Mouse (Mus musculus): ENCODE data around the gene H2-T3.
"Not testable (repeated sequence)": the region's sequence is repeated elsewhere in the genome, so short reads cannot be mapped to it uniquely, and the experiment has no call there.

GRCm38 (mm10) chr17:36146937-36147336 is 43.1 kb downstream of the H2-T3 start:
- TF ChIP-seq CTCF (IDR thresholded peaks at IDR 0.05; ENCODE audit: insufficient read depth, low read length); POLR2A (IDR thresholded peaks at IDR 0.05; ENCODE audit: borderline replicate concordance, extremely low read depth, low read depth, low read length): not testable (repeated sequence)
